Mouse (Mus musculus) liver, embryonic 11.5 days (tissue): ENCODE results near the gene Lmtk3. TPM values are rescaled to one million over a fixed set of nuclear protein-coding genes. Genes with fewer than 3 reads are reported as not detected.

Experiments used
- ATAC-seq: fragments of 200-750 bp; cut with Nextera tagmentation; replicated peaks from 2 replicates; pipeline ENCODE4 v1.8.0; 2017; ENCODE audit warnings: moderate number of reproducible peaks, mild to moderate bottlenecking, moderate TSS enrichment, moderate library complexity; ENCODE audit not compliant: low FRiP score
- DNase-seq: peaks from one replicate; pipeline ENCODE4 v3.0.0-alpha.2; 2017; ENCODE audit warnings: low spot score
- H3K27ac ChIP-seq: fragments of 300-500 bp; sonication (generic); 2 replicates; pipeline ENCODE4 v1.5.1; 2014; ENCODE audit warnings: mild to moderate bottlenecking, low read depth, low read length, control low read depth
- H3K27me3 ChIP-seq: fragments of 300-500 bp; sonication (generic); replicated peaks from 2 replicates; pipeline ENCODE4 v1.6.1; 2014; ENCODE audit warnings: low read length, mixed read lengths; ENCODE audit not compliant: control insufficient read depth, insufficient read depth
- H3K36me3 ChIP-seq: fragments of 300-500 bp; sonication (generic); 2 replicates; pipeline ENCODE4 v1.6.1; 2014; ENCODE audit warnings: mild to moderate bottlenecking, low read length, moderate library complexity, mixed read lengths; ENCODE audit not compliant: control insufficient read depth, insufficient read depth
- H3K4me1 ChIP-seq: fragments of 300-500 bp; sonication (generic); replicated peaks from 2 replicates; pipeline ENCODE4 v1.6.1; 2014; ENCODE audit warnings: low read length, mixed read lengths; ENCODE audit not compliant: control insufficient read depth, insufficient read depth
- H3K4me2 ChIP-seq: fragments of 300-500 bp; sonication (generic); 2 replicates; pipeline ENCODE4 v1.6.1; 2014; ENCODE audit warnings: mild to moderate bottlenecking, control low read depth, moderate library complexity
- H3K4me3 ChIP-seq: fragments of 300-500 bp; sonication (generic); 2 replicates; pipeline ENCODE4 v1.5.1; 2014; ENCODE audit warnings: low read depth, low read length, control low read depth
- H3K9ac ChIP-seq: fragments of 300-500 bp; sonication (generic); 2 replicates; pipeline ENCODE4 v1.6.1; 2014; ENCODE audit warnings: low read depth, low read length, control low read depth
- H3K9me3 ChIP-seq: fragments of 300-500 bp; sonication (generic); 2 replicates; pipeline ENCODE4 v1.6.1; 2016; ENCODE audit warnings: low read length, inconsistent platforms, mixed read lengths; ENCODE audit not compliant: control insufficient read depth
- WGBS: fragments of 180-500 bp; shearing (Covaris S2); extraction: QIAGEN DNeasy Blood & Tissue Kit; methylation state at CpG from one replicate; pipeline ENCODE4 v1.1.7; 2014; 5-methylcytosine and 5-hydroxymethylcytosine counted together
- polyA plus RNA-seq: library from polyadenylated mRNA; unstranded; fragments of >200 nt; fragmentation: Nextera tagmentation; extraction: Ambion mirVana; gene quantifications from 2 replicates; pipeline ENCODE4 v1.2.1, GENCODE M21; 2014

The Lmtk3 gene
- polyA plus RNA-seq, 1 experiment from 2014 or later: 0.45 TPM

DNA sequence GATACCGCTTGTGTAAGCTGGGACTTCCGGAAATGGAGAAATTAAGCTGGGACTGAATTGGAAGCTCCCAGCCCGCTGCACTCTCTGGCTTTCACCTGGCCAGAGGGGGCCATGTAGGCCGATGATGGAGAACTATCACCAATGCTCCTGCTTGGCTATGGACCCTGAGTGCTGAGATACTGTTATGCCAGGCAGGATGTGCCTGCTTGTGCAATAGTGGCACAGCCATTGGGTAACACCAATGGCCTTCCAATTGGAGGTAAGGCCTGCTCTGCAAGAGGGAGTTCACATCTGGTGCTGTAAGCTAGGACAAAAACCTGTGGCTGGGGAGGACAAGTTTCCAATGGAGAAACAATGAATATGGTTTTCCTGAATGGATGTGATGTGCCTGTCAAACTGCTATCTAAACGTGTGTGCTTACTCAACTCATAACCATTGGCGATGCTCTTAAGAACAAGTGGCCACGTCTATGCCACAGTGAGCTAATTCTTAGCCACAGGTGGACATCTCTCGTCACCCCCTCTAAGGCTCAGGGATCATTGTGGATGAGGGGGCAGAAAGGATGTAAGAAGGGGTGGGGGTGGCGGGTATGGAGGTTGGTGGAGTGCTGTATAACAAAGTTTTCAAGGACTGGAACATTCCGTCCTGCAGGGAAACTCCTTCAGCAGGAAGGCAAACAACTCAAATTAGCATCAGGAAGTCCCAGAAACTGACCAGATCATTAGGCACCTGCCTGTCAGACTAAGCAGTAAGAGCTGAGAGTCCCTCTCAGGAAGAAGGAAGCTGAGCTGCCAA is 59.6 kb downstream of the Lmtk3 start:
- Histone ChIP-seq H3K36me3 (no peaks in the 10 kb centered on the region), H3K4me3 (no peak overlapping the region), H3K9ac (no peak overlapping the region), H3K9me3 (no peaks in the 10 kb centered on the region), H3K27me3 (peaks cover 20% of the 10 kb centered on the region), H3K4me2 (no peak overlapping the region), H3K27ac (no peak overlapping the region), H3K4me1 (no peaks in the 10 kb centered on the region)
- DNase-seq: no peak
- ATAC-seq: no peak
- WGBS: 81% methylated on average over 10 of the region's 10 CpGs

DNA sequence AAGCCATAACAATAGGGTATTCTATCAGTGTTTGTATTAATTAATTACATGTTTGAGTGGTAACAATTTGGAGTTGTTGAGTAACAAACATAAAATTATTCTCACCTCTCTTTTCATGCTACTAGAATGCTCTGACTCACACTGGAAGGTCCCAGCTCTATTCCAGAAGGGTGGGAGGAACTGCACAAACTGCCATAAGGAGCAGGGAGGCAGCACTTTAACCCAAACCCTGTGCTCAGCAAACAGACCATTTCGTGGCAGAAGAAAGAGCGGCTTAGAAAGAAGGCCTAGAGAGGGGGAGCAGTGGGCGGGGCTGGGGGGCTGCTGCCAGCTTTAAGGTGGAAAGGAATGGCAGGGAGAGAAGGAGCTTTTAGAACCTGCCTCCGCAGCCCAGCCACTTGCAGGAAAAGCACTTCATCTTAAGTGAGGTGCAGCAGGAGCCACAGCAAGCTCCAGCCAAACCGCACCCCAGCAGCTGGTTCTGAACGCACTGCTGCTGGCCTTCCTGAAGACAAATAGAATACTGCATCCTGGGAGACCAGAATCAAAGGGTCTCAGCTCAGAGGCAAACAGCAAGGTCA is 65.0 kb downstream of the Lmtk3 start:
- Histone ChIP-seq H3K27me3 (peaks cover 10% of the 10 kb centered on the region), H3K9ac (no peak overlapping the region), H3K36me3 (no peaks in the 10 kb centered on the region), H3K9me3 (no peaks in the 10 kb centered on the region), H3K4me2 (no peak overlapping the region), H3K4me1 (no peaks in the 10 kb centered on the region), H3K27ac (no peak overlapping the region), H3K4me3 (no peak overlapping the region)
- ATAC-seq: no peak
- no peak for DNase-seq
- WGBS: 29% methylated on average over 6 of the region's 6 CpGs

DNA sequence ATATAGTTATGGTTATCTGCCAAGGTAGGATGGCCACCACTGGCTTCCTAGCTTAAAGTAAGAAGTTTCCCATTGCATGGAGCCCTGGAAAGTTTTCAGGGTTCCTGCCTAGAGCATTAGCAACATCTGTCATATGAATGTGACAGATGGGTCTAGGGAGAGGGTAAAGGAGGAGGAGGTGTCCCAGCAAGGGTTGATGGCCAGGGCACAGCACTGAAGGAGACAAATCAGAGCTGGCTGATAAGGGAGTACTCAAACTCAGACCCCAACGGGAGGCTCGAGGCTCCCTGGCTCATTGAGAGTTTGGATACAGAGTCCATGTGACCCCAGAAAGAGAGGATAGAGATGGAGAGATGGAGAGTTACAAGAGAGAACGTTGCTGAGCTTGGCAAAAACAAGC is 67.1 kb downstream of the Lmtk3 start:
- no peaks in the 10 kb centered on the region for H3K36me3 ChIP-seq
- DNase-seq (no peak), ATAC-seq (no peak)
- WGBS: 55% methylated on average over 3 of the region's 3 CpGs
- no peaks in the 10 kb centered on the region for H3K4me1 ChIP-seq
- no peaks in the 10 kb centered on the region for H3K9me3 ChIP-seq
- H3K4me3 ChIP-seq: no peak overlapping the region
- no peak overlapping the region for H3K9ac ChIP-seq
- H3K4me2 ChIP-seq: no peak overlapping the region
- H3K27me3 ChIP-seq: peaks cover 14% of the 10 kb centered on the region
- no peak overlapping the region for H3K27ac ChIP-seq

DNA sequence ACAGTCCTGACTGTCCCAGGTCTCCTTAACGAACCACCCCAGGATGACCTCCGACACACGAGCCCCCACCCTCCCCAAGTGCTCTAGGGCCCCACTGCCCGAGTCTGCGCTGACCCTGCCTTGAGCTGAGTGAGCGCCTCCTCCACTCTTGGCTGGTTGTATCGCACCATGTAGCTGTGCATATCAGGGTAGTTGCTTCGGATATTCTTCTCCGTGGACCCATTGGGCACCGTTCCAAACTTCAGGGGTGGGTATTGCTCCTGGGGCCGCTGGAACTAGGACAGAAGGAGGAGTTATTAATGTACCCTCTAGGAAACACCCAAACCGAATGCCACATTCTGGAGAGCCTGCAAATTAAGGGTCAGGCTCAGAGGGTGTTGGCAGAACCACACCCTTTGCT is 69.6 kb downstream of the Lmtk3 start:
- H3K4me3 ChIP-seq: no peak overlapping the region
- H3K9ac ChIP-seq: no peak overlapping the region
- no peak overlapping the region for H3K4me2 ChIP-seq
- ATAC-seq (no peak), DNase-seq (no peak)
- no peak overlapping the region for H3K27ac ChIP-seq
- H3K27me3 ChIP-seq: peaks cover 34% of the 10 kb centered on the region
- 0 out of 2 replicates have a peak, but pooled peaks cover 2% of the 10 kb centered on the region for H3K4me1 ChIP-seq
- 79% methylated on average over 12 of the region's 12 CpGs for WGBS
- no peaks in the 10 kb centered on the region for H3K9me3 ChIP-seq
- H3K36me3 ChIP-seq: no peaks in the 10 kb centered on the region

Other genes starting within 250 kb of the Lmtk3 start
- 2.8 and 5.4 TPM in 2 replicates for gene Hsd17b14, start 228.8 kb upstream of the Lmtk3 start, polyA plus RNA-seq
- 84.7 and 90.1 TPM in 2 replicates for gene Bcat2, start 213.6 kb upstream of the Lmtk3 start, polyA plus RNA-seq
- gene Fgf21, start 168.2 kb upstream of the Lmtk3 start, polyA plus RNA-seq: 0.23 TPM in 1 of 2 replicates, not detected in the other
- gene Fut1, start 166.4 kb upstream of the Lmtk3 start, polyA plus RNA-seq: not detected in 2 replicates
- 0.21 and 0.22 TPM in 2 replicates for gene Izumo1, start 161.9 kb upstream of the Lmtk3 start, polyA plus RNA-seq
- 8.0 and 9.3 TPM in 2 replicates for gene Rasip1, start 156.2 kb upstream of the Lmtk3 start, polyA plus RNA-seq
- gene Mamstr, start 143.8 kb upstream of the Lmtk3 start, polyA plus RNA-seq: 0.69 and 0.73 TPM in 2 replicates
- gene Fut2, start 117.3 kb upstream of the Lmtk3 start, polyA plus RNA-seq: 0.08 TPM in 1 of 2 replicates, not detected in the other
- 0.23 TPM in 1 of 2 replicates, not detected in the other for gene Ntn5, start 99.7 kb upstream of the Lmtk3 start, polyA plus RNA-seq
- 0.30 and 0.33 TPM in 2 replicates for gene Sec1, start 89.3 kb upstream of the Lmtk3 start, polyA plus RNA-seq
- gene Car11, start 83.9 kb upstream of the Lmtk3 start, polyA plus RNA-seq: 1.0 and 1.2 TPM in 2 replicates
- gene Dbp, start 78.7 kb upstream of the Lmtk3 start, polyA plus RNA-seq: 1.8 and 1.9 TPM in 2 replicates
- 1,405 and 1,469 TPM in 2 replicates for gene Rpl18, start 68.3 kb upstream of the Lmtk3 start, polyA plus RNA-seq
- gene Sphk2, start 65.7 kb upstream of the Lmtk3 start, polyA plus RNA-seq: 24.2 and 25.6 TPM in 2 replicates
- 0.77 and 1.1 TPM in 2 replicates for gene Fam83e, start 62.5 kb upstream of the Lmtk3 start, polyA plus RNA-seq
- not detected in 2 replicates for gene Spaca4, start 57.9 kb upstream of the Lmtk3 start, polyA plus RNA-seq
- gene Sult2b1, start 931 bp downstream of the Lmtk3 start, polyA plus RNA-seq: 0.65 and 0.70 TPM in 2 replicates
- gene Cyth2, start 30.8 kb downstream of the Lmtk3 start, polyA plus RNA-seq: 67.2 and 69.1 TPM in 2 replicates
- 0.40 and 0.74 TPM in 2 replicates for gene Kcnj14, start 41.0 kb downstream of the Lmtk3 start, polyA plus RNA-seq
- gene Grwd1, start 47.2 kb downstream of the Lmtk3 start, polyA plus RNA-seq: 101 and 106 TPM in 2 replicates
- gene Kdelr1, start 89.0 kb downstream of the Lmtk3 start, polyA plus RNA-seq: 54.8 and 60.7 TPM in 2 replicates
- gene Grin2d, start 94.6 kb downstream of the Lmtk3 start, polyA plus RNA-seq: 0.13 and 0.23 TPM in 2 replicates
- 1.0 and 1.3 TPM in 2 replicates for gene Syngr4, start 113.0 kb downstream of the Lmtk3 start, polyA plus RNA-seq
- 4.0 and 5.8 TPM in 2 replicates for gene Tmem143, start 113.2 kb downstream of the Lmtk3 start, polyA plus RNA-seq
- 91.8 and 99.6 TPM in 2 replicates for gene Emp3, start 137.7 kb downstream of the Lmtk3 start, polyA plus RNA-seq
- 2.4 and 4.3 TPM in 2 replicates for gene Ccdc114, start 140.3 kb downstream of the Lmtk3 start, polyA plus RNA-seq
- 5.2 and 5.4 TPM in 2 replicates for gene Abcc6, start 246.6 kb downstream of the Lmtk3 start, polyA plus RNA-seq
- gene Nomo1, start 250.0 kb downstream of the Lmtk3 start, polyA plus RNA-seq: 45.5 and 47.6 TPM in 2 replicates